Mouse (Mus musculus) limb, embryonic 11.5 days (tissue): ENCODE results near the gene Smim11. TPM values are rescaled to one million over a fixed set of nuclear protein-coding genes. Genes with fewer than 3 reads are reported as not detected.

ENCODE experiments used
- ATAC-seq: fragments of 200-750 bp; cut with Nextera tagmentation; 2 replicates; pipeline ENCODE4 v1.8.0; 2017; ENCODE audit warnings: low read depth; ENCODE audit not compliant: insufficient number of reproducible peaks, low FRiP score, low TSS enrichment
- DNase-seq: peaks from one replicate; pipeline ENCODE4 v3.0.0-alpha.2; 2015; ENCODE audit warnings: low spot score
- H3K27ac ChIP-seq: fragments of 300-500 bp; sonication (generic); replicated peaks from 2 replicates; pipeline ENCODE4 v1.5.1; 2014; ENCODE audit warnings: low read depth, mild to moderate bottlenecking, low read length
- H3K27me3 ChIP-seq: fragments of 300-500 bp; sonication (generic); 2 replicates; pipeline ENCODE4 v1.6.1; 2014; ENCODE audit warnings: mild to moderate bottlenecking, low read length, mixed read lengths; ENCODE audit not compliant: control insufficient read depth, insufficient read depth
- H3K36me3 ChIP-seq: fragments of 300-500 bp; sonication (generic); 2 replicates; pipeline ENCODE4 v1.6.1; 2014; ENCODE audit warnings: mild to moderate bottlenecking, low read length, moderate library complexity, mixed read lengths; ENCODE audit not compliant: control insufficient read depth, insufficient read depth
- H3K4me1 ChIP-seq: fragments of 300-500 bp; sonication (generic); 2 replicates; pipeline ENCODE4 v1.6.1; 2014; ENCODE audit warnings: low read length, mixed read lengths; ENCODE audit not compliant: control insufficient read depth, insufficient read depth
- H3K4me2 ChIP-seq: fragments of 300-500 bp; sonication (generic); 2 replicates; pipeline ENCODE4 v1.6.1; 2014; ENCODE audit warnings: low read depth, mild to moderate bottlenecking, moderate library complexity; ENCODE audit not compliant: severe bottlenecking
- H3K4me3 ChIP-seq: fragments of 300-500 bp; sonication (generic); 2 replicates; pipeline ENCODE4 v1.5.1; 2014; ENCODE audit warnings: low read depth, low read length
- H3K9ac ChIP-seq: fragments of 300-500 bp; sonication (generic); 2 replicates; pipeline ENCODE4 v1.6.1; 2014; ENCODE audit warnings: mild to moderate bottlenecking, low read length
- H3K9me3 ChIP-seq: fragments of 300-500 bp; sonication (generic); 2 replicates; pipeline ENCODE4 v1.6.1; 2016; ENCODE audit warnings: low read length; ENCODE audit not compliant: control insufficient read depth
- WGBS: fragments of 180-500 bp; shearing (Covaris S2); extraction: QIAGEN DNeasy Blood & Tissue Kit; methylation state at CpG from one replicate; pipeline ENCODE4 v1.1.7; 2014; 5-methylcytosine and 5-hydroxymethylcytosine counted together
- polyA plus RNA-seq: library from polyadenylated mRNA; unstranded; fragments of >200 nt; fragmentation: Nextera tagmentation; extraction: Ambion mirVana; gene quantifications from 2 replicates; pipeline ENCODE4 v1.2.1, GENCODE M21; 2014

Gene Smim11
- polyA plus RNA-seq, 1 experiment from 2014 or later = 124 TPM

- WGBS = 84% methylated on average over 13 of the region's 13 CpGs
- Histone ChIP-seq H3K9ac (no peak overlapping the region), H3K27ac (no peak overlapping the region), H3K4me1 (no peaks in the 10 kb centered on the region), H3K4me2 (no peak overlapping the region), H3K36me3 (no peaks in the 10 kb centered on the region), H3K27me3 (no peaks in the 10 kb centered on the region), H3K9me3 (no peaks in the 10 kb centered on the region), H3K4me3 (no peak overlapping the region)
- ATAC-seq (no peak), DNase-seq (no peak)
Measured at GRCm38 (mm10) chr16:92346297-92346916, 45.3 kb downstream of the Smim11 start.

GRCm38 (mm10) chr16:92348941-92349340 lies 47.9 kb downstream of the Smim11 start:
- Histone ChIP-seq H3K9ac (no peak overlapping the region), H3K27me3 (no peaks in the 10 kb centered on the region), H3K4me3 (no peak overlapping the region), H3K27ac (no peak overlapping the region), H3K4me2 (no peak overlapping the region), H3K36me3 (no peaks in the 10 kb centered on the region), H3K4me1 (peaks cover 3% of the 10 kb centered on the region), H3K9me3 (no peaks in the 10 kb centered on the region)
- 85% methylated on average over 12 of the region's 12 CpGs for WGBS
- ATAC-seq (no peak), DNase-seq (no peak)

GRCm38 (mm10) chr16:92353295-92353694 lies 52.2 kb downstream of the Smim11 start:
- Histone ChIP-seq H3K9me3 (no peaks in the 10 kb centered on the region), H3K9ac (no peak overlapping the region), H3K36me3 (no peaks in the 10 kb centered on the region), H3K27me3 (no peaks in the 10 kb centered on the region), H3K4me1 (peaks cover 5% of the 10 kb centered on the region), H3K4me3 (no peak overlapping the region), H3K27ac (no peak overlapping the region; the same call in 1 of the 2 replicates), H3K4me2 (no peak overlapping the region)
- DNase-seq (no peak), ATAC-seq (no peak)
- WGBS = 80% methylated on average over 12 of the region's 12 CpGs

- WGBS = 17% methylated on average over 2 of the region's 2 CpGs
- no peak overlapping the region for H3K4me2 ChIP-seq
- no peak overlapping the region for H3K9ac ChIP-seq
- no peak overlapping the region; the same call in 1 of the 2 replicates for H3K27ac ChIP-seq
- no peak for ATAC-seq
- no peaks in the 10 kb centered on the region for H3K36me3 ChIP-seq
- H3K27me3 ChIP-seq = no peaks in the 10 kb centered on the region
- DNase-seq = peak; percentile 43
- no peak overlapping the region for H3K4me3 ChIP-seq
- no peaks in the 10 kb centered on the region for H3K9me3 ChIP-seq
- H3K4me1 ChIP-seq = peaks cover 10% of the 10 kb centered on the region
Measured at GRCm38 (mm10) chr16:92353897-92354296, 52.8 kb downstream of the Smim11 start.

- no peaks in the 10 kb centered on the region for H3K27me3 ChIP-seq
Measured at GRCm38 (mm10) chr16:92355366-92355765, 54.3 kb downstream of the Smim11 start.

GRCm38 (mm10) chr16:92355982-92356381 lies 54.9 kb downstream of the Smim11 start:
- 77% methylated on average over 11 of the region's 11 CpGs for WGBS
- Histone ChIP-seq H3K4me3 (no peak overlapping the region), H3K4me2 (no peak overlapping the region), H3K27me3 (no peaks in the 10 kb centered on the region), H3K4me1 (peaks cover 13% of the 10 kb centered on the region), H3K27ac (no peak overlapping the region), H3K9me3 (no peaks in the 10 kb centered on the region), H3K36me3 (no peaks in the 10 kb centered on the region), H3K9ac (no peak overlapping the region)
- no peak for DNase-seq
- no peak for ATAC-seq

More at GRCm38 (mm10) chr16:92355366-92355765, 54.3 kb downstream of the Smim11 start:
- Histone ChIP-seq H3K27ac (no peak overlapping the region), H3K36me3 (no peaks in the 10 kb centered on the region), H3K4me2 (no peak overlapping the region), H3K4me3 (no peak overlapping the region), H3K9ac (no peak overlapping the region), H3K4me1 (peaks cover 13% of the 10 kb centered on the region), H3K9me3 (no peaks in the 10 kb centered on the region)
- ATAC-seq = no peak
- 83% methylated on average over 5 of the region's 5 CpGs for WGBS
- no peak for DNase-seq

- Histone ChIP-seq H3K9me3 (no peaks in the 10 kb centered on the region), H3K27me3 (no peaks in the 10 kb centered on the region), H3K4me1 (peaks cover 13% of the 10 kb centered on the region), H3K9ac (no peak overlapping the region), H3K36me3 (no peaks in the 10 kb centered on the region), H3K4me2 (no peak overlapping the region), H3K4me3 (no peak overlapping the region), H3K27ac (no peak overlapping the region)
- WGBS = 82% methylated on average over 9 of the region's 9 CpGs
- DNase-seq (no peak), ATAC-seq (no peak)
Measured at GRCm38 (mm10) chr16:92357023-92357422, 55.9 kb downstream of the Smim11 start.

GRCm38 (mm10) chr16:92357566-92357965 lies 56.5 kb downstream of the Smim11 start:
- Histone ChIP-seq H3K9me3 (no peaks in the 10 kb centered on the region), H3K27ac (no peak overlapping the region), H3K4me1 (peaks cover 13% of the 10 kb centered on the region), H3K36me3 (no peaks in the 10 kb centered on the region), H3K4me3 (no peak overlapping the region), H3K4me2 (no peak overlapping the region), H3K27me3 (no peaks in the 10 kb centered on the region), H3K9ac (no peak overlapping the region)
- WGBS = 80% methylated on average over 10 of the region's 10 CpGs
- DNase-seq (no peak), ATAC-seq (no peak)

- no peak overlapping the region for H3K9ac ChIP-seq
- no peak overlapping the region for H3K27ac ChIP-seq
- H3K4me3 ChIP-seq = no peak overlapping the region
- DNase-seq = peak; percentile 39
- H3K4me2 ChIP-seq = peak overlapping the region; percentile 10; the same call in 1 of the 2 replicates
- no peaks in the 10 kb centered on the region for H3K36me3 ChIP-seq
- peak; percentile 36; the same call in 1 of the 2 replicates for ATAC-seq
- no peaks in the 10 kb centered on the region for H3K9me3 ChIP-seq
- WGBS = 22% methylated on average over 9 of the region's 9 CpGs
- H3K4me1 ChIP-seq = peaks cover 10% of the 10 kb centered on the region; the same call in 1 of the 2 replicates
- H3K27me3 ChIP-seq = no peaks in the 10 kb centered on the region
Measured at GRCm38 (mm10) chr16:92358734-92359133, 57.6 kb downstream of the Smim11 start.
